Mouse (Mus musculus) right cerebral cortex, adult 18-20 months (tissue): ENCODE measurements around the gene S100a1.

Experiments
- DNase-seq: peaks from one replicate; pipeline ENCODE4 v3.0.0; 2022; ENCODE audit warnings: mixed read lengths

S100a1 gene

GRCm38 (mm10) chr3:90513796-90514590 lies at the start of gene S100a1, which contains the start of gene S100a13:
Gene S100a1 (minus strand): TSS chr3:90514392.
Gene S100a13 (plus strand): TSS chr3:90514435.
- peak; percentile 69 for DNase-seq

GRCm38 (mm10) chr3:90560008-90560628 lies 45.9 kb upstream of the S100a1 start, which contains the start of gene S100a3:
Gene S100a3 (plus strand): TSS chr3:90560578.
- DNase-seq: no peak

DNA sequence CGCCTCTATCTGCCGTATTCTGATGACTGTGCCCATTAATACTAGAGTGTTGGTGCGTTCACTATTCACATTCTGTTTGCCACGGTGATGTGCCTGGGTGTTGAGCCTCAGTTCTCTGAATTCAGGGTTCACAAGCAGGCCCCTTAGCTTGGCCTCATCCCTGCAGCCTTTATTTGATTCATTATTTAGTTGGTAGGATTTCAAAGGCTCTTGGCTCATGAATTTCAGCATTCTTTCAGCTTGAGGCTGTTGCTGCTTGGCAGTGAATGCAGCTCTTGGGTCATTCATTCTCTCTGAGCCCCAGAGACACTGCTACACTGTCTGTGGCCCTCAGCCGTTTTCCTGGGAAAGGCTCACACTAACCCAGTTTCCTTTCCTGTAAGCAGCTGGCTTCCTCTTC lies 41.8 kb upstream of the S100a1 start:
- DNase-seq: peak; percentile 46

DNA sequence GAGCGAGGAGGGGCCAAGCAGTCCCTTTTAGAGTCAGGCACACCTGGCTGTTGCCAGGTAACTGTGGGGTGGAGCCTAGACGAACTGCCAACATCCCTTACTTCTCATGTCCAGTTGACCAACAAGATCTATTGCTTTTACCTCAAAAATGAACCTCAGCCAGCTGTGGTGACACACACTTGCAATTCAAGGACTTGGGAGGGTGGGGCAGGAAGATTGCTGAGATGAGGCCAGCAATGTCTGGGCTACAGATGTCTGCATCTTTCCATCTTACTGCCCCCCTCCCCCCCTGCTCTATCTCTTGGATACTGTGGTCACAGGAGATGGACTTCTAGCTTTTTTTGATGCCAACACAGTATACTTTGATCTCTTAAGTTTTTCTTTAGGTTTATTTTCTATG lies 38.0 kb upstream of the S100a1 start:
- DNase-seq: no peak

- DNase-seq: no peak
Observed at GRCm38 (mm10) chr3:90550421-90550790, 36.2 kb upstream of the S100a1 start.

DNA sequence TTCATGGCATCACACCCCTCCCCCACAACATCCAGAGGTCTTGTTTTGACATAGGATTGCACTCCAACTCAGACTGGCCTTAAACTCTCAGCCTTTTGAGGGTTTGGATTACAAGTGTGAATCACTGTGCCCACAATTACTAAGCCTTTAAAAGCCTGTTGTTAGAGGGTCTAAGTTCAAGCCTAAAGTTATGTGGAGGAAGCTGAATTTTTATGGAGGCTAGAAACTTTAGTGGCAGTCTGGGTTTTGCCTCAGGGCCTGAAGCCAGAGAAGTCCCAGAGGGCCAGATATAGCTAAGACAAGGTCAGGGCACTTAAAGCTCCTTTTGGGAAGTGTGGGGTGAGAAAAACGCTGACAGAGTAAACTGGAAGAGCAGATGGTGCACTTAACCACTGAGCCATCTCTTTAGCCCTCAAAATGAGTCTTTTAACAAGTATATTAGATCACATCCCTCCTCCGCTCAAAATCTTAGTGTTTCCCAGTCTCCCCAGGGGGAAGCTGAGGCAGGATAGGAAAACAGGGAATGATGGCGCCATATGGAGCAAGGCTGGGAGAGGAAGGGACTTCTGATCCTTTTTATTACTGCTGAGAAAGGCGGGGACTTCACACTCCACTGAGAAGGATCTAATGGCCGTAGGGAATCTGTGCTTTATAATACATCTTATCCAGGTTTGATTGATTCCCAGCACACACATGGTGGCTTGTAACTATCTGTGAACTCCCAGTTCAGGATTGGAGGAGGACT lies 35.7 kb upstream of the S100a1 start:
- no peak for DNase-seq

DNA sequence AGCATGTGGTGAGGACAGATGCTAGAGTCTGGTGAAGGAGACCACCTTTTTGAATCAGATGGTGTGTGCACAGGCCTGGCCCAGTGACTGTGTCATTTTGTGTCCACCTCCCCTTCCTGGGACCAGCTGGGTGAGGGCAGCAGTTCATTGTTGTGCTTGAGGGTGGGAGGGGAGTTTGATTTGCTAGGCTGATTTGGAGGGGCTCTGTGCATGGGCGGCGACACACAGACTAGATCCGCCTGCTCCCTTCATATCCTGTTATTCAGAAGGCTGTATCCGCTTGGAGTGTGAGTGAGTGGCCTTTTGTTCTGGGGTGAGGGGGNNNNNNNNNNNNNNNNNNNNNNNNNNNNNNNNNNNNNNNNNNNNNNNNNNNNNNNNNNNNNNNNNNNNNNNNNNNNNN lies 26.7 kb upstream of the S100a1 start:
- peak; percentile 47 for DNase-seq

DNA sequence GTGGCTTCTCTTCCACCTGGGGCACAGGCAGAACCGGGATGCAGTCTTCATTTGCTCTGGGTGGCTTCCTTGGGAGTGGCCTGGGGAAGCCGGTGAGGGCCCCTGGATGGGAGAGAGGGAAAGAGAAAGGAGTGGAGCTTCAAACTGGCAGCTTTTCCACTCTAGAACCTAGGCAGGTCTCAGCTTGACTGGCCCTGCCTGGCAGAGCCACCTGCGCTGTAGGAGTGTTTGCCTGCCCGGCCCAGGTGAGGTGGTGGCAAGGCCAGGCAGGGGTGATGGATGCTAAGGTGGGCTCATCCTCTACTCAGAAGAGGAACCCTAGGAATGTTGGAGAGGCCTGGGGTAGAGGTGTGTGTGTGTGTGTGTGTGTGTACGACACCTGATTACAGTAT lies 23.7 kb upstream of the S100a1 start:
- DNase-seq: no peak

- no peak for DNase-seq
Observed at GRCm38 (mm10) chr3:90537141-90537904, 23.1 kb upstream of the S100a1 start, which contains the start of gene S100a16. Gene S100a16 (plus strand): TSS chr3:90537254.

GRCm38 (mm10) chr3:90535446-90535845 lies 21.3 kb upstream of the S100a1 start:
- DNase-seq: no peak

GRCm38 (mm10) chr3:90531713-90532112 lies 17.5 kb upstream of the S100a1 start:
- DNase-seq: no peak

DNA sequence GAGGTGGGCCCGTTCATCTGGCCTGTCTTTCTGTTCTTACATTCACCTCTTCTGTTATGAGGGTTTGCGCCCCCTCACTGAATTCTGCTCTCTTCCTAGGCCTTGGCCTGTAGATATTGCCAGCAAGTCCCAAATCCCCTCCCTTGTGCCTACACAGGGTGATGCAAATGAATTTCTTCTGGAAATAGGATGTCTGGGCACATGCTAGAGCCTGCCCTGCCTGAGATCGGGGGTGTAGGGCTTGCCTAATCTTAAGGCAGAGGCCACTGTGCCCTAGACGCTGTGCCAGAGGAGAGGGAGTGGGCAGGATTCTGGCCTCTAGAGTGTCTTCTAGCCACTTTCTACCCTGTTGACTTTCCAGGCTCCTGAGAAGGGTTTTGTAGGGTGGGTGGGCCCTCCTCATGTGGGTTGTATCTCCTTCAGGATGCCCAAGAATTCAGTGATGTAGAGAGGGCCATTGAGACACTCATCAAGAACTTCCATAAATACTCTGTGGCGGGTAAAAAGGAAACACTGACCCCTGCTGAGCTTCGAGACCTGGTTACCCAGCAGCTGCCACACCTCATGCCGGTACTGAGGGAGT lies 13.2 kb upstream of the S100a1 start:
- DNase-seq: no peak

GRCm38 (mm10) chr3:90526580-90526979 lies 12.4 kb upstream of the S100a1 start, which contains the start of gene S100a14:
Gene S100a14 (plus strand): TSS chr3:90526856.
- no peak for DNase-seq

GRCm38 (mm10) chr3:90526076-90526475 lies 11.9 kb upstream of the S100a1 start:
- DNase-seq: no peak

DNA sequence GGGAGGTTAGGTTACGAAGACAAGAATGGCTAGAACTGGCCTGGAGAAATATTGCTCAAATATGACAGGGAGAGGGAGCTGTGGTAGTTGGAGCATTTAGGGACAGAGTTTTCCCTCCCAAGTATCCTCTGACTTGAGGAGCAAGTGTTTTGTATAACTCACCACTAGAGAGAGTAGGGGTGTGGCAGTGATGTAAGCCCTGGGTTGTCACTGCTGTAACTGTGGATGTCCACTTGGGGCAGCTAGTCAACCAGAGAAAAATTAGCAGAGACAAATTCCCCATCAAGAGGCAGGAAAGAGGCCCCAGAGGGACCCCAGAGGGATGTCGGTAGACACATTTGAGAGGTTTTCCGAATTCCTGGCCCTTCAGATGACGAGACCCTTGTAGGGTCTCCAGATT lies 11.2 kb upstream of the S100a1 start:
- DNase-seq: peak; percentile 68

DNA sequence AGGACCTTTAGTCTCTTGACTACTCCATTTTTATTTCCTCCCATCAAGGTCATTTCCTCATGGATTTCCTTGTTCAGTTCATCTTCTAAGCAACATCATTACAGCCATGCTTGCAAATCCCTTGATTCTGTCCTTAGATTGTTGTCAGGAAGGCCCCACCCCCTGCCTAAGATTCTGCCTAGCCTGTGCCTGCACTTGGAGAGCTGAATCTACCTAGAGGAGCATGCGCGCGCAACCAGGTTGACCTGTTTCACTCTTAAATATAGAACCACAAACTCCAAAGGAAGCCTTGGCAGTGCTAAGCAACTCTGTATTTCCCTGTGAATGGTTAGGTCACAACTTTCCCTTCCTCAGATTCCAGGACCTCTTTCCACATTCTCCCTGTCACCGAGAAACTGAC lies 3.5 kb upstream of the S100a1 start:
- DNase-seq: no peak

- DNase-seq: no peak
Observed at GRCm38 (mm10) chr3:90515789-90516188, 1.6 kb upstream of the S100a1 start.

- no peak for DNase-seq
Observed at GRCm38 (mm10) chr3:90515242-90515641, 1.1 kb upstream of the S100a1 start.

- no peak for DNase-seq
Observed at GRCm38 (mm10) chr3:90514691-90515090, 499 bp upstream of the S100a1 start.

DNA sequence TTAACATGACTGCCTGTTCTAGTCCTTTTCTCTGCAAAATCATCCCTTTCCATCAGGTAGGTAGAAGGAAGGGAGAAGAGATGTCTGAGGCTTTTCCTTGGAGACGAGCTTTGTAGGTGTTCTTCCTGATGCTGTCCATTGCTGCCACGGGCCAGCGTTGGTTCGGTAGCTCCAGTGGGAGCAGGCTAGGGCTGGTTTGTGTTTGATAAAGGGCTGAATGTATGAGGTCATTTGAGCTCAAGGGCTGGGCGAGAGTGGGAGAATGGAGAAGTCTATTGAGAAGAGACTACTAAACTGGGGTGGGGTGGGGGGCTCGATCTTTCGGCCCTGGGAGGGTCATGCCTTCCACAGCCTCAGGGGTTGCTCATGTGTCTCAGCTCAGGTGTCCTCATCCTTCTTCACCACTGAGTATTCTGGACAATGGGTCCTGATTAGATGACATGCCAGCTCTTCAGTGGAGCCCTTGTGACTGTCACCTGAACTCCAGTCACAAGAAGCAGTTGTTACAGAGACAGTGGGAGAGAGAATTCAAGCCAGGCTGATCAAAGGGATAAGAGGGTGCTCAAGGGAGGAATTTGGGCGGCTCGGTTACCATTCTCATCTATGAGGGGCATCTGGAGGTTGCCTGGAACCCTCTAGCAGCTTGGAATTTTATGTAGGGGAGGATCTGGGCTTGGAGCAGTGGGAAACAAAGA lies 1.1 kb downstream of the S100a1 start:
- DNase-seq: no peak

- DNase-seq: no peak
Observed at GRCm38 (mm10) chr3:90512276-90512675, 1.9 kb downstream of the S100a1 start.

DNA sequence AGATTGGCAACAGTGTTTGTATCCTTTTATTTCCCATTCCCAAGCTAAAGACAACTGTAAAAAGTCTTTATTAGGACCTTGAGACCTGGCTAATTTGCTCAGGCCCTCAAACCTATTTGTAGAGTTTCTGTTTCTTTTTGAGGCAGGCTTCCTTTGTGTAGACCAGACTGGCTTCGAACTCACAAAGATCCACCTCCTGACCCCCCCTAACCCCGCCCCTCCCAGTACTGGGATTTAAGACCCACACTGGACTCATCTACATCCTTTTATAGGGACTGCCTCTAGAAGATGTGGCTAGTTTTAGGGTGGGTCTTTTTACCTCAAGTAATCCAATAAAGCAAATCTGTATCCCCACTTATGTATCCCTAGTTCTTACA lies 4.5 kb downstream of the S100a1 start:
- DNase-seq: no peak
